Mouse (Mus musculus) cerebellum, adult 2 months (tissue): ENCODE measurements around the gene Arfgap2.

Experiments
- CTCF ChIP-seq: fragments of 200-500 bp; IDR thresholded peaks from 2 replicates; pipeline ENCODE4 v1.5.1; 2011; ENCODE audit warnings: low read depth, mild to moderate bottlenecking, control low read depth, low read length, moderate library complexity, borderline replicate concordance; ENCODE audit not compliant: insufficient read depth
- POLR2A ChIP-seq: fragments of 200-500 bp; IDR thresholded peaks from 2 replicates; pipeline ENCODE4 v1.6.1; 2011; ENCODE audit warnings: low read length, control low read depth, borderline replicate concordance; ENCODE audit not compliant: insufficient read depth

DNA sequence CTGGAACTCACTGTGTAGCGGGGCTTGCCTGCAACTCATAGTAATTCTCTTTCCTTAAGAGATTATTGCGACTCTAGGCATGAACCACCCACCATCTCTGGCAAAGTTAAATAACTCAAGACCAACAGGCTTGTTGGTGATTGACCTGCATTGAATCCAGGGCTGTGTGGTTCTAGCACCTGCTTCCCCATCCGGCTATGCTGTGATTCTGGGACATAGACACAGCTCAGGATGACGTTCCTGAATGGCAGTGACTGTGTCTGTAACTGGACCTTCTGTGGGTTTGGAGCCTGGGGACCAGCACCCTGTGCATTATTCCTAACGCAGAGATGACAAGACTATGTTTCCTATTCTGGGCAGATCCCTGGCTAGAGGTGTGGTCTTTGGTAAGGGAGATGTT lies 31.1 kb downstream of the Arfgap2 start:
- TF ChIP-seq CTCF (no peak), POLR2A (no peak)
